Mouse (Mus musculus) limb, embryonic 11.5 days (tissue): ENCODE measurements at regions not wholly inside any gene's neighbourhood (a gene's known extent, or its start where the extent isn't known, plus 50 kb on each side); places are given as distances from the start of the nearest gene placed in this dataset.

Source experiments
- ATAC-seq: fragments of 200-750 bp; cut with Nextera tagmentation; 2 replicates; pipeline ENCODE4 v1.8.0; 2017; ENCODE audit warnings: low read depth; ENCODE audit not compliant: insufficient number of reproducible peaks, low FRiP score, low TSS enrichment
- DNase-seq: peaks from one replicate; pipeline ENCODE4 v3.0.0-alpha.2; 2015; ENCODE audit warnings: low spot score
- H3K27ac ChIP-seq: fragments of 300-500 bp; sonication (generic); replicated peaks from 2 replicates; pipeline ENCODE4 v1.5.1; 2014; ENCODE audit warnings: low read depth, mild to moderate bottlenecking, low read length
- H3K27me3 ChIP-seq: fragments of 300-500 bp; sonication (generic); 2 replicates; pipeline ENCODE4 v1.6.1; 2014; ENCODE audit warnings: mild to moderate bottlenecking, low read length, mixed read lengths; ENCODE audit not compliant: control insufficient read depth, insufficient read depth
- H3K36me3 ChIP-seq: fragments of 300-500 bp; sonication (generic); 2 replicates; pipeline ENCODE4 v1.6.1; 2014; ENCODE audit warnings: mild to moderate bottlenecking, low read length, moderate library complexity, mixed read lengths; ENCODE audit not compliant: control insufficient read depth, insufficient read depth
- H3K4me1 ChIP-seq: fragments of 300-500 bp; sonication (generic); 2 replicates; pipeline ENCODE4 v1.6.1; 2014; ENCODE audit warnings: low read length, mixed read lengths; ENCODE audit not compliant: control insufficient read depth, insufficient read depth
- H3K4me2 ChIP-seq: fragments of 300-500 bp; sonication (generic); 2 replicates; pipeline ENCODE4 v1.6.1; 2014; ENCODE audit warnings: low read depth, mild to moderate bottlenecking, moderate library complexity; ENCODE audit not compliant: severe bottlenecking
- H3K4me3 ChIP-seq: fragments of 300-500 bp; sonication (generic); 2 replicates; pipeline ENCODE4 v1.5.1; 2014; ENCODE audit warnings: low read depth, low read length
- H3K9ac ChIP-seq: fragments of 300-500 bp; sonication (generic); 2 replicates; pipeline ENCODE4 v1.6.1; 2014; ENCODE audit warnings: mild to moderate bottlenecking, low read length
- H3K9me3 ChIP-seq: fragments of 300-500 bp; sonication (generic); 2 replicates; pipeline ENCODE4 v1.6.1; 2016; ENCODE audit warnings: low read length; ENCODE audit not compliant: control insufficient read depth
- WGBS: fragments of 180-500 bp; shearing (Covaris S2); extraction: QIAGEN DNeasy Blood & Tissue Kit; methylation state at CpG from one replicate; pipeline ENCODE4 v1.1.7; 2014; 5-methylcytosine and 5-hydroxymethylcytosine counted together

DNA sequence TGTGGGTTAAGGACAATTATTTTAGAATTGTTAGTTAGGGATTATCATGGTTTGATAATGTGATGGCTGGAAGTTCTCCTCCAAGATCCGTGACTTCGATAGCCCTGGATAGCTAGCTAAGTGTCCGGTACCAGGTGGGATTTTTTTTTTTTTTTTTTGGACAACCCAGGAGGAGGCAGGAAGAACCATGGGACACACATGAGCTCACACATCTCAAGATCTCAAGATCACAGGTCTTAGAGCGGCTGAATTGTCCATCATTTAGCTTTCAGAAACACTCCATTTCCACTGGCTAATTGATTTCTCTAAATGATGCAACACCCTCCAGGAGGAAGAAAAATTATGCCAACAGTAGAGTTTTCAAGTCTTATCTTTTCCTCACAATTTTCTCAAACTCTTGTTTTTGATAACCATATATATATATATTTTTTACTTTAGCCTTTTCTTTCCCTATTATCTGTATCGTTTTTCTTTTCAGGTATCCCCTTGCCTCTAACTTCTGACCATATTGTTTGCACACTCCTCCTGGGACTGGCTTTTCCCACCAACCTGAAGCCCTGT, 54.5 kb upstream of the Ctnnb1 start:
- Histone ChIP-seq H3K4me3 (no peak overlapping the region), H3K27ac (no peak overlapping the region), H3K36me3 (no peaks in the 10 kb centered on the region), H3K9me3 (no peaks in the 10 kb centered on the region), H3K4me2 (no peak overlapping the region), H3K4me1 (peaks cover 5% of the 10 kb centered on the region; the same call in 1 of the 2 replicates), H3K27me3 (no peaks in the 10 kb centered on the region), H3K9ac (no peak overlapping the region)
- ATAC-seq (no peak), DNase-seq (no peak)
- 91% methylated on average over 5 of the region's 5 CpGs for WGBS

DNA sequence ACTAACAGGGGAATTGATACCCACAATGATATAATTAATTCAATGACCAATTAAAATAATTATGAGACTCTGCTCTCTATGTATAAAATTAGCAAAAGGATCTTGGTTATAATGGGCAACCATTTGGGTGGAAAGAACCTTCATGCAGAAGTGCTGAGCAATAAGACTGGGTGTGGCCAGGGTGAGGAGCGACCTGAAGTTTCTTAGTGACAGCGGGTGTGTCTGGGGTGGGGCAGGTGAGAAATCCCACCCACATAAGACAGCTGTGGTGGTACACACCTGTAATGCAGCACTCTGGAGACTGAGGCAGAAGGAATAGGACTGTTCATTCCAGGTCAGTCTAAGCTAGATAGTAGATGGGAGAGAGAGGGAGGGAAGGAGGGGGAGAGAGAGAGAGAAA, 51.9 kb upstream of the Ctnnb1 start:
- no peaks in the 10 kb centered on the region for H3K9me3 ChIP-seq
- 89% methylated on average over 2 of the region's 2 CpGs for WGBS
- H3K9ac ChIP-seq: no peak overlapping the region
- H3K4me1 ChIP-seq: no peaks in the 10 kb centered on the region
- no peak overlapping the region for H3K4me2 ChIP-seq
- H3K36me3 ChIP-seq: no peaks in the 10 kb centered on the region
- no peak for ATAC-seq
- no peak for DNase-seq
- H3K27me3 ChIP-seq: no peaks in the 10 kb centered on the region
- H3K27ac ChIP-seq: no peak overlapping the region
- H3K4me3 ChIP-seq: no peak overlapping the region
